Mouse (Mus musculus) embryo, embryonic 11.5 days (tissue): ENCODE measurements at regions not wholly inside any gene's neighbourhood (a gene's known extent, or its start where the extent isn't known, plus 50 kb on each side); places are given as distances from the start of the nearest gene placed in this dataset.
A peak's percentile ranks its signal among the peaks of the same experiment; 100 is the strongest.
"Not testable (repeated sequence)": the region's sequence is repeated elsewhere in the genome, so short reads cannot be mapped to it uniquely, and the experiment has no call there.

Experiments
- DNase-seq: peaks from one replicate; pipeline ENCODE4 v3.0.0-alpha.2; 2012; ENCODE audit warnings: low read depth, low spot score

DNA sequence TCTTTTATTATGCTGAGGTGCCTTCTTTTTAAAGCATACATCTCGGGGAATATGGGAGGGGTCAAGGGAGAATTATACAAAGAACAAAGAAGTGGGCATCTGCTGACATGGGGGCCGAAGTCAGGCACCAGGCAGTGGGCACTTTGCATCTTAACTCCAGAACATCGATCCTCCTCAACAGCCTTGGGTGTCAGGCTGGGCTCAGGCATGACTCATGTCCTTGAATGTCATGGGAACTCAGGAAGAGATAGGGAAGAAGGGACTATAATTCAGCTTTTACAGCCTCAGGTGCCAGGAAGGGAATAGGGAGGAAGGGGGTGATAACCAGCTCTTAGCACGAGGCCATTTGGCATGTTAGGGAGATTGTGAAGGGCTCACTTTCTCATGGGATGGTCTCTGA is 85.6 kb upstream of the Ptprz1 start:
- DNase-seq, result not testable (repeated sequence)

DNA sequence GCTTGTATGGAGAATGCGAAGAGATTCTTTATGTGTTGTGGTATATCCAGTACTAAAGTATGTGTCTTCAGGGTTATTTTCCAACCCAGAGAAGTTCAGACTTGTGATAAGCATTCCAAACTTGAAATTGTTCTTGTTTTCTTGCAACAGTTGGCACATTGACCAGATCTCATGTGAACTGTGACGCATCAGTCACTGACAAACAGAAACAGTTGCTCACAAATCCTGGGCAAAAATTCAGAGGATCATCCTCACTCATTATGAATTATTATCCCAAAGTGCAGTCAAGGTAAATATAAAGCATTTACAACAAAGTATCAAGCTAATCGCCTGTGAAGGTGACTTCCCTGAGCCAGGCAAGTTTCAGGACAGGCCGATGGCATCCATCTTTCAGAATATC is 83.5 kb upstream of the Ptprz1 start:
- DNase-seq, result no peak

DNA sequence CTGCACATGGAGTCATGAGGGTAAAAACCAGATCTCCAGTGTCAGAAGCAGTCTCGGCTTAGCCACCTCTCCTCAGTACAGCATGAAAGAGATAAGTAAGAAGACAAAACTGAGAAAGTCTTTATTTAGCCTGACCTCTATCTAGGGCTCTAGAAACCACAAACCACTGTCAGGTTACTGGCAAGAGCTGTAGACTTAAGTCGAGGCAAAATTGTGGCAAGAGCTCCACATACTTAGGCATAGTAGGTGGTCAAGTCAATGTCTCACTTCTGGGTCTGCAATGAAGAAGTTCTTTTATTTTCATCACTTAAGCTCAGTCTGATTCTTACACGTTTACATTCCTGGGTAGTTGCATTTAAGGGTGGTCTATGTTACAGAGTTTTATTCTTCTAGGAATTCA is 82.7 kb upstream of the Ptprz1 start:
- no peak for DNase-seq

DNA sequence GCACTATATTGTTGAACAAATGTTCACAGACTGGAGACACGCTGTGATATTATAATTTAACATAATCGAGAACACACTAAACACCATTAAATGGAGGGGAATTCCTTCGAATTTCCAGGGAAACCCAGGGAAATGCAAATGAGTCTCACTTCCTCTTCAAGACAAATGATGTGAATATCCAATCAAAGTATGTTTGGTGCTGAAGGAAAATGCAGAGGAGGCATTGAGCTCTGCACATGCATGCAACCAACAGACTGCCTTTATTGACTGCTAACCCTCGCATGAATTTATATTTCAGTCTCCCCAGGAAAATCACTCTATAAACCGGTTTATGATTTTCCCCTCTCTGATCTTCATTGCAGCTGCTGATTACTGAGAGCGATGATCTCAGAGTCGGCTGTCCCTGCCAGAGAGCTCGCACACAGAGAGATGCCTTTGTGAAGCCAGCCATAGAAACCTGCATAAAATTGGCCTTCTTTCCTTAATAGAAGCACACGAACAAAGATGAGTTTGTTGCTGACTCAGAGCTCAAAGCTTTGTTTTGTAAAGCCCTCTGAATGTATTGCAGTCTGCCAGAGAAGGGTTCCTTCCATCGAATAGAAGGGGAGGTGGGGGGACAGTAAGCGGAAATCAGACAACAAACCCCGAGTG is 81.1 kb upstream of the Ptprz1 start:
- DNase-seq, result peak; percentile 8

DNA sequence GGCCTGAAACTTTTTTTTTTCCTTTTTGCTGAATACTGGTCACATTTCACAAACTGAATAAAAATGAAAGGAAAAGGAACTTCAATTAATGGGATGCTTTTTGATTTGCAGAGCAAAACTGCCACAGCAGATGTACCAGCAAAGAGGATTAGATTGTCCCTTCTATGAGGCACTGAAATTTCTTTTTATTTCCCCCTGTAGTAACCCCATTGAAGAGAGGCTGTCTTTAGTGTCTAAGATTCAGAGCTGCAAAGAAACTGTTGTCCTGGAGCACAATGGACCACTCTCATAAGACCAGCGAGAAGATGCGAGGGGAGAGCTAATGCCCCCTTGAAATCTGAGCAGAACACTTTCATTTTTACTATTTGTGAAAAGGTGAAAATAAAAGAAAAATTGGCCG is 80.5 kb upstream of the Ptprz1 start:
- DNase-seq, result no peak

DNA sequence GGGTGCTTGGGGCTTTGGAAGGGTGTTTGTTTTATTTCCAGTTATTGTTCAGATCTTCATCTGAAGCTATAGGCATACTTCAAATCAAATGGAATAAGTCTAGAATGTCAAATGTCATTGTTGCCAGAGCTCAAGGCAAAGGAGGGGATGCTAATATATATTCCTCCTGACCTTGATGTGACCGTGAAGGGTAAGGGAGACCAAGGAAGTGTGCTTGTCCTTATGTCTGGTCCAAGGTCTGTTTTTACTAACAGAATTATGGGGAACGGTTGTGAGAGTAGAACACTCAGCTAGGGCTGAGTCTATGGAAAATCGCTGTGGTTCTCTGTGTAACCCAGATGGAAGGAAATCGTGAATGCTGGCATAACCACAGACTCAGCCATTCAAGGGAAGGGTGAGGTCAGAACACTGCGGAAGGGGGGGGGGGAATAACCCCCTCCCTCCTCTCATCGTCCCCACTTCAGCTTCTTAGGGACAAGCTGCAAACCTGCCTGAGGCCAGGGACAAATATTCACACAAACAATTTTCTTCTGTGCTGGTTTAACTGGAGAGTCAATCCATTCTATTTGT is 79.9 kb upstream of the Ptprz1 start:
- DNase-seq, result no peak

DNA sequence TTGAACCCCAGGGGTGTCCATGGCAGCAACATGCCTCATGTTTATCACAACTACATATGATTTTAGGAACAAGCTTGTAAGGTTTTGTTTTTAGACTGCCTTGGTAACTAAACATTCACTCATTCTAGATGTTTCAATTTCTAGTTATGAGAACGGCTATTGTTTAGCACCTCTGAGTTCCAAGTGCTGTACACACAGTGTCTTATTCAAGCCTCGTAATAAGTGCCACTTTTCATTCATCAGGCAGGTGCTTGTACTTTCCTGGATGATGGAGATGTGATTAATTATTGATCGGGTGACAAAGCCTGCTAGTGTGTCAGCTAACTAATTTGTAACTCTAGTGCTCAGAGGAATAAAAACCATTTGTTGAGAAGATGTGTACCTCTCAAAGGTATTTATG is 73.4 kb upstream of the Ptprz1 start:
- DNase-seq, result no peak

DNA sequence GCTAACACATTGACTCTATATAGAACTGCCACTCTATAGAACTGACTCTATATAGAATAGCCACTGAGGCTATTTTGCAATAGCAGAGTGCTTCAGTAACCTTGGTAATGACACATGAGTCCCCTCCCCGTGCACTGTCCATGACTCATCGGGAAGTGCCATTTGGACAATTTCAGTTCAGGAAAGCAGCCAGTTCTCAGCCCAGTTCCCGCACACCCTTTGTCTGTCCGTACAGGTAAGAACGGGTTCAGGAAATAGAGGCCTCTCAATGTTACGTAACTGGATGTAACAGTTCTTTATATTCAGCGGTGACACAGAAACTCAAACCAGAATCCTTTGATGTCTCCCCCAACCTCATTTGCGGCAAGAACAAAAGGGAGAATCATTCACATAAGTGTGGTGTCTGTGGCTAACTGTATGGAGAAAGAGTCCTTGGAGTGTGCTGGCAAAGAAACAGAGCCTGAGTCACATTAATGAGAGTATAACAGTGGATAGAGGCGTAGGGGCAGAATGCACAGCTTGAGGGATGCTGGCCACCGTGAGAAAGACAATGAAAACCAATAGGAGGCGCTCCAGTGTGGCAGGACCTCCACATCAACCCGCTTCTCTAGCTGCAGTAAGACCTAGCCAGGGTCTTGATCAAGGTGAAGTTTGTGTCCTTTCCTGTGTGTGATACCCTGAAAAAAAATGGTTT is 72.8 kb upstream of the Ptprz1 start:
- DNase-seq, result no peak

DNA sequence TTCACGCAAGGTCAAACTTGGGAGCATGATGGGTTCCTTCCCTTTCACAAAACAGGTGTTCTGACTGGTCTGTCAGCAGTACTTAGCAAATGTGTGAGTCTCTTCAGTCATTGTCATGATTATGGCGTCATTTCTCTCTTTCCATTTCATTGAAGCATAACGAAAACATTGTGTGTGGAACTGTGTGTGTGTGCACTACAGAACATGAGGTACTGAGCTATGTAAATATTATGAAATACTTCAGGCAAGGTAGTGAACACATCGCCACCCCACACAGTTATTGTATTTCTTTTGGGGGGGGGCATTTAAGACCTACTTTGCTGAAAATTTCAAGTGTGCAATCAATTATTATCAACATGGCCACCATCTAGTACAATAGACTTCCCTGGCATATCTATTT is 71.4 kb upstream of the Ptprz1 start:
- no peak for DNase-seq

DNA sequence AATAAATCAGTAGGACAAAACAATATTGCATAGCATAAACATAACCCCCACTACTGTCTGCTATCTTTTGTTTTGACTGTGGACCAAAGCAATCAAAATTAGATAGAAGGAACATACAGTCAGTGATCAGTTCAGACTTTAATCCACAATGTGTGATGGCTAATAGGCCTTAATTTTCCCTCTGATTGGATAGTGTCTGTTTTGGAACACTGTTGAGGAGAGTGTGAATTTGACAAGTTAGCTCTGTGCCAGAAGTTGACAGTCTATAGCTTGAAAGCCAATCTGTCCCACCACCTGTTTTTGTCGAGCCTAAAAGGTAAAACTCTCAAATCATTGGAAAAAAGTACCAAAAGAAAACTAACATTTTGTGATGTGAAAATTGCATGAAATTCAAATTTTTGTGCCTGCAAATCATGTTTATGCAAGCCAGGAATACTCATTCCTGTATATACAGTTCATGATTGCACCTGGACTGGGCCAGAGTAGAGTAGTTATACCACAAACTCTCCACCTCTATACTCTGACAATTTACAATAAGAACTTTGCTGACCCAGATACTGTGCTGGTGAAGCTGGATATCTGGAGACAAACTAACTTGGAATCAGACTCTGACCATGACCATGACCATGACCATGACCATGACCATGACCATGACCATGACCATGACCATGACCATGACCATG is 50.1 kb upstream of the Ptprz1 start:
- no peak for DNase-seq
